Mouse (Mus musculus) urinary bladder, postnatal 25 days (tissue): Measurements from ENCODE around the gene Smurf2.
"Not testable (repeated sequence)": the region's sequence is repeated elsewhere in the genome, so short reads cannot be mapped to it uniquely, and the experiment has no call there.

Source experiments
- DNase-seq: peaks from one replicate; pipeline ENCODE4 v3.0.0; 2022; ENCODE audit warnings: low spot score

Gene Smurf2

DNA sequence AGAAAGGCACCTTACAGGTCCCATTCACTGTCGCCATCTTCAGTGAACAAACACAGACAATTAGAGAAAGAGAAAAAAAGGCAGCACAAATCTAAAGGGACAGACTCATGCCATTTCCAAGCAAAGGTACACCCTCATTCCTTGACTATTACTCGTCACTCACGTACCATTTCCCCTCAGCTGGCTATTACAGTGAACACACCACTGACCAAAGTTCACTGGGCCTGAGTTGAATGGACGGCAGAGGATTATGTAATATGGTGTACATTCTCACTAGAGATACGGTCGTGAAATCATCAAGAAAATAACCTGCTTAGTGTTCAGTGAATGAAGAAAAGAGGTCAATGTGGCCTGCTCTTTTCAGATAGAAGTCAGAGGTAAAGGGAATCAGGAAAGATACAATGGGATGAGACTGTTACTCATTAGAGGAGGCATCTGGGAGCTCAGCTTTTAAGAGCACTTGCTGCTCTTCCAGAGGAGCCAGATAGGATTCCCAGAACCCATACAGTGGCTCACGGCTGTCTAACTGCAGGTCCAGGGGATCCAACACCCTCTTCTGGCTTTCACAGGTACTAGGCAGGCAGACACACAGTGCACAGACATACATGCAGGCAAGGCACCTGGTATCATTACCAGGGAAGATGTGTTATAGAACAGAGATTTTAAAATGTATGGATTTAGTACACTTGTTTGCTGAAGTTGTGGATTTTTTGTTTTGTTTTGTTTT lies 107.9 kb downstream of the Smurf2 start:
- no peak for DNase-seq

DNA sequence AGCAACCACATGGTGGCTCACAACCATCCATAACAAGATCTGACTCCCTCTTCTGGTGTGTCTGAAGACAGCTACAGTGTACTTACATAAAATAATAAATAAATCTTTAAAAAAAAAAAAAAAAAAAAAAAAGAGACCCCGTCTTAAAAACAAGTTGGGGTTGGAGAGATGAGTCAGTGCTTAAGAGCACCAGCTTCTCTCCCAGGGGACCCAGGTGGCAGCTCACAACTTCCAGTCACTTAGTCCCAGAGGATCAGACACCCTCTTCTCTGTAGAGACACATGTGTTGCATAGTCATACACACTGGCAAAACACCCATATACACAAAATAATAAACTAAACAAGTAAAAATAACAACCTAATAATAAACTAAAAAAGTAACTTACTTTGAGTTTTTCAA lies 113.1 kb downstream of the Smurf2 start:
- DNase-seq = not testable (repeated sequence)

DNA sequence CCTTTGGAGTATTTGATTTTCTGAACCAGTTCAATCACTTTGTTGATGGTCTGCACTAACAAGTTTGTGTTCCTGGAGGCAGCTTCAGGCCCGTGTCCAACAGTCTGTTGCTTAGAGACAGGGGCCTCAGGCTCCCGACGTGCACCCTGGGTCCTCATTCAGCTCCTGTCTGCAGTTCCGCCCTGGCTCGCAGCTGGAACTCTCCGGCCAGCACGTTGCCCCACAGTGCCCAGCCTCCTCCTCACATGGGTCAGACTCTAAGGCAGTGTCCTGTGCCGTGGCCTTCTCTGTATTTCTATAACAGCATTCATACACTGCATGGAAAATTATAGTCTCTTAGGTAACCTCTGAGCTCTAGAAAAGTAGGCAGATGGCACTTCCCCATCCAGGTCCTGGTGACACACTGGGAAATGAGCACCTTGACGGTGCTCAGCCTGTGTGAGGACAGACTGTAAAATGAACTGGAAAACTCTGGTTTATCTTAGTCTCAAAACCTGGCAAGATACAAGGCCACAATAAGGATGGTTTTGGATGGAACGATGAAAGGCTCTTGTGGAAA lies 118.4 kb downstream of the Smurf2 start:
- DNase-seq = no peak

DNA sequence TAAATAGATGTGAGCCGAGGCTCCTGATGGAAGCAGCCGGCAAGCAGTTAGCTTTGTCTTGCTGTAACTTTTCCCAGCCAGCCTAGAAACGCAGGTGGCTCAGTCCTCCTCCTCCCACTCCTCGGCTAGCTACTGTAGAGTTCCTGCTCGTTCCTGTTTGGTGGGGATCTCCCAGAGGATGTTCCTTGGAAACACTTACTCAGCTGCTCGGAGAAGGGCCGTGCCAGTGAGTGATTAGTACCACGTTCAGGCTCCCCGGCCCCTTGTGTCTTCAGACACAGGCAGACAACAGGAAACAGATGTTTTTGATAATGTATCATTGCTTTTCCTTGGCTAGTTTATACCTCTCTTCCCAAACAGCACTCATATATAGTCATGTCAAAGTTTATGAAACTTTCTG lies 124.8 kb downstream of the Smurf2 start:
- DNase-seq = no peak

DNA sequence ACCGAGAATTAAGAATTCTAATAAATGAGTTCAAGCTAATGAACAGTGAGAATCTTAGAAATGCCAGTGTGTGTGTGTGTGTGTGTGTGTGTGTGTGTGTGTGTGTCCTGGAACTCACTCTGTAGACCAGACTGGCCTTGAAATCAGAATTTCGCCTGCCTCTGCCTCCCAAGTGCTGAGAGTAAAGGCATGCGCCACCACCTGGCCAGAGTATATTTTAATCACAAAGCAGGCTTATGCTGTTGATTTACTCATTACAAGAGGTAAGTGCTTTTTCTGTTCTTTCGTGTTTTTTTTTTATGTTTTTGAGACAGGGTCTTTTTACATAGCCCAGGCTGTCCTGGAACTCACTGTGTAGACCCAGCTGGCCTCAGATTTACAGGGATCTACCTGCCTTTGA lies 126.7 kb downstream of the Smurf2 start:
- DNase-seq = no peak

DNA sequence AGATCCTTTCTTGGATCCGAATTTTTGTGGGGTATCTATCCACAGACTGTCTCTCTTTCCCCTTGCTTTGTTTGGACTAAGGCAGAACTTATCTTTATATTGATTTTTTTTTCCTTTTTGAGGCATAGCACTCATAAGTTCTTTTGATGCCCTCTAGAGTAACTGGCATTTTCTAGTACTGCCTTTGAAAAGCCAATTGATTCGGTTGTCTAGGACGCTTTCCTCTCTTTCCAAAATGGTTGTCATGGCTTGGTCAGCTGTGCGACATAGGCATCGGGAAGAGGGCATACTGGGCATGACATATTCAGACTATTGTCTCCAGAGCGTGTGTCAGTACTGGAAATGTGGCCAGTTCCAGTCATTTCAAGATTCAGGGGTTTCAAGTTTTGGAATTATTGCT lies 130.9 kb downstream of the Smurf2 start:
- DNase-seq = no peak

DNA sequence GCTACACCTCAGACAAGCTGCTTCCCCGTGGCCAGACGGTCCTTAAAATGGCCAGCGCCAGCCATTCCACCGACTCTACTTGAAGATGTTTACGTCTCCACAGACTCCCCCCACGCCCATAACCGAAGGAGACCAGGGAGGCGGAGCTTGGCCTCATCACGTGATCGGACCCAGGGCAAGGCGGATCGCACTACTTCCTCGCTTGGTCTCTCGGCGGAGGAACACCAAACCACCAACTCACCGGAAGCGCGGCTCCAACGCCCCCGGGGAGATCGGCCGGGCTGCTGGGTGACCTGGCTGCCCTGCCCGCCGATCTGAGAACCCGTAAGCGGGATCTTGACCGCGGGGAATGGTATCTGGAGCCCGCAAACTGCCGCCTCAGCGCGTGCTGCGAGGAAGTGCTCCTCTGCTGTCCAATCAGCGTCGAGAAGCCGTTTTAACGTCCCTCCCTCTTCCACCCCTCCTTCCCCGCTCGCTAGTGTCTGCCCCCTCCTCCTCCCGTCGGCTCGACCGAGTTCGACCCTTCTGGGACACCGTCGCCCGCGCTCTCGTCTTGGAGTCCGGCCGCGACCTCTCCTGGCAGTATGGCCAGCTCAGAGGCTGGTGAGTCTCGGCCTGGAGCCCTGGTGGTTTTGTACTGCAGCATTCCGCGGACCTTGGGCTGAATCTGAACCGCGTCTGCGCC lies 131.6 kb downstream of the Smurf2 start, which contains the start of the genes Ddx5 and Cep95:
Gene Ddx5 (minus strand): TSS at position 411 of the 685 bp plus-strand sequence.
Gene Cep95 (plus strand): TSS at position 478 of the 685 bp plus-strand sequence.
- DNase-seq = peak; percentile 92

DNA sequence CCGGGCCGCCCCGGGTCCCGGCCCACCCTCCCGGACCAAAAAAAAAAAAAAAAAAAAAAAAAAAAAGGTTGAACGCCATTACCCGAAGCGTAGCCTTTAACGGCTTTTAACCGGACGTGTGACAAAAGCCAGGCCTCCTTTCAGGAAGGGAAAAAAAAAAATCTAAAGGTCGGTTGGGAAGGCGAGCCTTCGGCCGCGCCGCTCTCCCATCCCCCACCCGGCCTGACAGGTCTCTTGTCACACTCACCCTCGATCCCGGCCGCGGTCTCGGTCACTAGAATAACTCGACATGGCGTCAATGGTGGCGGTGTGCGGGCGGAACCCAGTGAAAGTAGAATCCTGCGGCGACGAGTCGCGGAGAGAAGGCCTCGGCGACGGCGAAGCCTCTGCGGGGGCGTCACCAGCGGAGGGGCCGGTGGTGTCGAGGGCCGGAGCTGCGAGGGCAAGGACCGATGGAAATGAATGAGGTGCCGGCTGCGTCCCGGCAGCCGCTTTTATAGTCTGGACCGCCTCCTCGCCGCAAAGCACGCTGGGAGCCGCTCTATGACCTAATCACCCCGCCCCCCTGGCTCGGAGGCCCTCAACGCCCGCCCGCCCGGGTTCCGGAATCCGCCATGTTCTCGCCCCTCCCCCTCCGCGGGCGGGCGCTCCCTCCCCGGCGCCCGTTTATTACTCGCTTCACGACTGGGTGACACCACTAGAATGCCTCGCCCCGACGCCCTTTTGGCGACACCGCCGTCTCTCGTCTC lies 132.3 kb downstream of the Smurf2 start:
- peak; percentile 99 for DNase-seq

DNA sequence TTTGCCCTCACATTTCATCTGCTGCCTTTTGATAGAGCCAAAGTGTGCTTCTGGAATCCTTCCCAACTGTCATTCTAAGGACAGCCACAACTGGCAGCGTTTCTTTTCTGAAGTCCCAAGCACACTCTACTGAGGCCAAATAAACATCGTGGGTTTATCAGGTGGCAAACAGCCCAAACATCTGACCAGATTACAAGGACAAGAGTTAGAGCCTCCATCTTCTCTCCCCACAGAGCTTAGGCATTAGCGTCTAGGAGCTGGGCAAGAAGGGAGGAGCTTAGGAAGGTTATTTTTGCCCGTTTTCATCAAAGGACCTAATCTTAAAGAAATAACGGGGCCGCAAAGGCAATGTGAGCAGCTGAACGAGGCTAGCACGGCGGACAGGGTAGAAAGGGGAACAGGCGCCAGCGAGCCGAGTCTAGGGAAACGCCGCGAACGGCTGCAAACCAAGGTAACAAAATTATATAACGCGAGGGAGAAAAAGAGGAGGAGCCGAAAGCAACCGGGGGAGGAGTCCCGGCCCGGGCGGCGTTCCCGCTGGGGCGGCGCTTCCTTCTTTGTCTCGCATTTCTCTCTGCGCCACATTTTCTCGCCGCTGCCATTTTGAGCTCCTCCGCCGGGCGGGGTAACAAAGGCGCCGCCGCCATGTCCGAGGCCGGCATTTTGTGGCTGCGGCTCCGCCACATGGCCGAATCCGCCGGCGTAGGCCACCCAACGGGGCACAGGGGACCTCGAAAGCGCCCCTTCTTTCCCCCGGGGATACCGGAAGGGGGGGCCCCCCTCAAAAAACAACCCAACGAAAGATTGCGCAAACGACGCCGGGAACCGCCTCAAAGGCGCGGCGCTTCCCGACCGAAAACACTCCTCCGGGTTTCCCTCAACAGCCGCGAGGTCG lies 133.1 kb downstream of the Smurf2 start:
- peak; percentile 81 for DNase-seq

DNA sequence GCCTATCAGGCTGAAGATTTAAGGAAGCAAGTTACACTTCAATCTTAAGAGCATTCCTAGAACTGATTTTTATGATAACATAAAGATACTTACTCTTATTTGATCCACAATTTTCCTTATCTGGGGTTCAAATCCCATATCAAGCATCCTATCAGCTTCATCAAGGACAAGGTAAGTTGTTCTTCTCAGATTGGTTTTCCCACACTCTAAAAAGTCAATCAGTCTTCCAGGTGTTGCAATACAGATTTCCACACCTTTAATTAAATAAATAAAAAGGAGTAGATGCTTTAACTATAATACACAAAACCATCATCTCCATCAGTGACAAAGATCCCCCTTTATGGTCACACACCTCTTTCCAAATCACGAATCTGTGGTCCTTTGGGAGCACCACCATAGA lies 135.5 kb downstream of the Smurf2 start:
- DNase-seq = no peak

DNA sequence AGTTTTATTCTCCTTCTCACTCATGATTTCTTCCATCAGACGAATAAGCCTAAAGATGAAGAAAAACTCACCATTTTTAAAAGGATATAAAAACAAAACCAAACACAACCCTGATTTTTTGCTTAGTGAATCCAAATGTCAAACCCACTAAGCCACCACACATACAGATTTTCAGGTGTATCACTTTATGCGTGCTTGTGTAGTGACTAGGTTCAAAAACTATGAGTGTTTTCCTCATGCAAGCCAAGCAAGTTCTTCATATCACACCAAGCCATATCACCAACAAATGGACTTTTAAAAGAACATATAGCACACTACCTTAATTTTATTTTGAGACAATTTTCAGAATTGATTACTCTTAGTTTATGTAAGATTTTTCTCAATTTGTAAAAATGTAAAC lies 136.0 kb downstream of the Smurf2 start:
- DNase-seq = no peak

DNA sequence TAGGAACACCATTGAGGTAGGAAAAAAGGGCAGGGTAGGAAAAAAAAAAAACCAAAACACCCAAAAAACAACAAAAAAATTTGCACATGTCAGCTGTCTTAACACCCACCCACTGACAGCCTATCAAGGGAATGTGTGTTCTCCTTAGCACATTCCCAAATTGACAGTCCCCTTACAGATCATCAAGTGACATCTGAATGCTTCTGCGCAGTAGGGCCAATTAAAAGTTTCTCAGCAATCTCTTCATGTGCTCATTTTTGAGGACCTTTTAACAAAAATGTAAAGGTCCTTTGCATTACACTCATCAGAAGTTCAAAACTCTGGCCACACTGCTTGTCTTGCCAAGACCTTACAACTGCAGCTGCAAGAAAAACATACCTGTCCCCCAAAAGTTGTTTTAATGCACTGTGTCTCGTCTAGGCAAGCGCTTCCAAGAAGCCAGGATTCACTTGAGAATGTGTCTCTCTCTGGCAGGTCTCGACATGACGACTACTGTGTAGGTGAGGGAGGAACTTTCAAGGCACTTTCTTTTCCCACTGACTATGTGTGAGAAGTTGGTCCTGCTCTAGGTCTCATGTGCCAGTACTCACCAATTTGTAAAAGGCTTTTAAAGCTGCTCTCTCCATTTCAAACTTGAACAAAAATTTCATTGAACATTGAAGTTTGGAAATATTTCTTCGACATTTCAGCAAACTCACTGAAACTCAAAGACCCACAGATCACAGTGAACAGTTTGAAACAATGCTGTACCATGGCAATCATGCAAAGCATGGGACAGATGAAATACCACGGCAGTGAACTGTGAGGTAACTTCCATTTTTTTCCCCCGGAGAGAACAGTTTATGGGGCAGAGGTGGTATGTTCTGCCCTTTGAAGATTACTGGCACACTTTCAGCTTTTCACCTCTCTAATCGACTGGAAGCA lies 137.4 kb downstream of the Smurf2 start:
- no peak for DNase-seq

DNA sequence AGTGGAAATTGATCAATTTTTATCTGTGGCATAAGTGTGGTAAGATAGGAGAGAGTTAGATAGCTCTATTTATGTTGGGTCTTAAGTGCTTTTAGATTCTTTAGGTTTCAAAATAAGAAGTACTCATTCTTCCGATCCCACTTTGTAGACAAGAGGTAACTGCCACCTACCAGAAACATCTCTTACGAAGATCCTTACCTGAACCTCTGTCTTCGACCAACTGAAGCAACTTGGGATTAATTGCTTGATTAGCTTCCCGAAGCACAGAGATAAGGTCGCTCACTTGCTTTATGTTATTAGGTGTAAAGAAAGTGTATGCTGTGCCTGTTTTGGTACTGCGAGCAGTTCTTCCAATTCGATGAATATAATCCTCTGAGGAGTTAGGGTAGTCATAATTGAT lies 138.2 kb downstream of the Smurf2 start:
- DNase-seq = not testable (repeated sequence)

DNA sequence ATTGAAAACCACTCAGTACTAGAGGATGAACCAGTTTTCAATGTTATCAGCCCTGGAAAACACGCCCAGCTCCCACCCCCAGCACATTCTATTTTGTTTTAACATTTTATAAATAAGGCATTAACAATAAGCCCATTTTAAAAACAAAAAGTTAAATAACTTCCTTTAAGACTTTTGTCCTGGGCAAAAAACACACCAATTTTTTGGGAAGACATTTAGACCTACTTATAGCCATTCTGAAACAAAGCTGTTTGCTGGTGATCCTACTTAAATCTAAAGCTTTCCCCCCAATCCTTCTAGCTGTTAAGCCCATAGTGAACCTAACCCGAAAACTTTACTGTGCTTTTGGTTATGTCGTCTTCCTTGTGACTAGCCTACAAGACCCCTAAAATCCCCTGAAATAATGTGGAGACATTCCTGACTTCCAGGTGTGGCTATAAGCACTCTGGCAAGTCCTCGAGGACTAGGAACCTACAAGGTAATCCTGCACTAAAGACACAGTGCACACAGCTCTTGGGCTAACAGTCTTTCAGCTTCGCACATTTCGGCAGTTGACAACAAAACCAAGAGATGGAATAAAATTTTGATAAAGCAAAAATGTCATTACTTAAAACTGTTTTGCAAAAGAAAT lies 139.8 kb downstream of the Smurf2 start:
- DNase-seq = no peak

DNA sequence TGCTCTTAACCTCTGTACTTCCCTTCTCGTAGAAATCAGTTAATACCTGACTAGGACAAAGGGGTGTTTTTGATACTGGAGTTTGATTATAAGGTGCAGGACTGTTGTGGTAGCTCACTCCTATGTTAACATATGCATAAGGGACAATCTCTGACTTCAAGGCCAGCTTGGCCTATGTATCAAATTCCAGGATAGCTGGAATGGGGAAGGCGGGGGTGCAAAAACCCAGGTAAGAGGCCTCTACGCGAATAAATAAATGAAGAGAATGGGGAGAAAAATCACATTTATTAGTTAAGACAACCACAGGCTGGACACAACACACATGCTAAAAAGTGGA lies 140.5 kb downstream of the Smurf2 start:
- no peak for DNase-seq

DNA sequence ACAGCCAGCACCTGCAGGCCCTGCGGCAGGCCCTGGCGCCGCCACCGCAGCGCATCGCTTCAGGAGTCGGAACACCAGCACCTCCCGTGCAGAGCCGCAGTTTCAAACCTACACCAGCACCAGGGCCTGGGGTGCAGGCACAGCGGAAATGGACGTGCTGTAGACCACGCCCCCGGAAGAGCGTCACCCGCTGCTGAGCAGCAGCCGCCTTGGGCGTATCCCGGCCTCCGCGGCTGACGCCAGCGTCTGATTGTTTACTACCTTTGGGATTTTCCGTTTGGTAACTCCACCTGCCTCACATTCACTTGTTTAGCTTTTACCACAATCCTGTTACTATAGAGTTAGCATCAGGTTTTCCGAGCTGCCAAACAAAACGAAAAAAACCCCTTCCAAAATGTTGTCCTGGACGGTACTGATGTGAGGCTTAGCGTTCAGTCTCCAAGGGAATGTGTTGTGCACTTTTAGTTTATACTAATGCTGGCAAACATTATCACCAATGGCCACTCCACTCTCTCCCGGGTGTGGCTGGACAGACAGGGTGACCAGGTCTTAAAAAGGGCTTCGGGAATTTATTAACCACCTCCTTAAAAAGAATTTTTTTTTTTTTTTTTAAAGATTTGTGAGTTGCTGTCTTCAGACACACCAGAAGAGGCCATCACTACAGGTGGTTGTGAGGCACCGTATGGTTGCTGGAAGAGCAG lies 141.0 kb downstream of the Smurf2 start, which contains the start of gene Polg2:
Gene Polg2 (minus strand): TSS at position 150 of the 701 bp plus-strand sequence.
- DNase-seq = peak; percentile 88

DNA sequence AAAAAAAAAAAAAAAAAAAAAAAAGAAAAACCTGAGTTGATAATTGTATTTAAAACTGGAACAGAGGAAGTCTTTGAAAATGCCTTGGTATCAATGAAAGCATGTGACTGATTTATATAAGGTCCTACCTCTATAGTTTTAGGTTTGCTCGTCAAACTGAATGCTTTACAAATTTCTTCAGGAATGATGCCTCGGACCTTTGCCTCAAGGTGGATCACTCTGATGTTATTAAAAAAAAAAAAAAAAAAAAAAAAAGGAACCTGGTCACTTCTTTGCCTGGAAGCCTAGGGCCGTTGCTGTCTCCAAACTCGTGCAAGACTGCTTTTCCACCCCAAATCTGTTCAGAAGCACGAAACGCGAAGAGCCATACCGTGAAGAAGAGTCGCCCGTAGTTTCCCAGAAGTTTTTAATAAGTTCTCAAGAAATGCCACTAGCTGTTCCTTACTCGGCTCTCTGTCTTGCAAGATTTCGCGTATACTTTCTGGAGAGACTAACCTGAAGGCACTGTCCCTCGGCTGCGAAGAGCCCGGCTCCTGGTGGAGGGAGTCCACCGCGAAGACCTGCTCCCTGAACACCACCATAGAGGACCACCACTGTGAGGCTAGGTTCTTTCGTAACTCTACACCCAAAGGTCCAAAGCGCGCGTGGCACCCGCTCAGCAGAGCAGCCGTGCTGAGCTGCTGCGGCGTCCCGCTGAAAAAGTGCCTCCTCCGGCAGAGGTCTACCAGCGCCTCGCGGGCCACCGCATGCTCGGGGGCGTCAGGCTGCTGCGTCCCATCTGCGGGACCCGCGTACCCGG lies 141.7 kb downstream of the Smurf2 start:
- DNase-seq = no peak

DNA sequence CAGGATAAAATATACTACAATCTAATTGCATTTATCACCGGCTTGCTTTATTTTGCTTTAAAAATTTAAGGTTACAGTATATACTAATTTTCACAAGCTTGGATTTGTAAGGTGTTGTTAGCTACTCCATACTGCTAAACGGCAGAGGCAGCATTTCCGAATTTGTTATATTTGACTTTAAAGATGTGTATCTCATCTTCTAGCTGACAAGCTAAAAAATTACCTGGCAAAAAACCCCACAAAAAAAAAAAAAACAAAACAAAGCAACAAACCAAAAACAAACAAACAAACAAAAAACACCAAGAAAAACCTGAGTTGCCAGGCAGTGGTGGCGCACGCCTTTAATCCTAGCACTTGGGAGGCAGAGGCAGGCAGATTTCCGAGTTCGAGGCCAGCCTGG lies 142.4 kb downstream of the Smurf2 start:
- no peak for DNase-seq
